Mouse (Mus musculus) naive thymus-derived CD4-positive, alpha-beta T cell, adult 2 months (primary cell): ENCODE results near the gene Xk.
"Not testable (repeated sequence)": the region's sequence is repeated elsewhere in the genome, so short reads cannot be mapped to it uniquely, and the experiment has no call there.

Experiments
- DNase-seq: peaks from one replicate; pipeline ENCODE4 v3.0.0-alpha.2; 2011; ENCODE audit warnings: low read depth

The Xk gene

GRCm38 (mm10) chrX:9327954-9328353, 55.4 kb downstream of the Xk start:
- DNase-seq = not testable (repeated sequence)

GRCm38 (mm10) chrX:9332366-9332962, 59.9 kb downstream of the Xk start:
- DNase-seq = not testable (repeated sequence)

GRCm38 (mm10) chrX:9333035-9333434, 60.5 kb downstream of the Xk start:
- not testable (repeated sequence) for DNase-seq

- DNase-seq = not testable (repeated sequence)
These were observed 62.4 kb downstream of the Xk start for GRCm38 (mm10) chrX:9334996-9335395.

GRCm38 (mm10) chrX:9350327-9350726, 77.8 kb downstream of the Xk start, which contains the start of gene H2al1k:
TSS of gene H2al1k (plus strand) at chrX:9350627.
- DNase-seq = not testable (repeated sequence)
